Mouse (Mus musculus): Measurements from ENCODE around the gene Olfr116. TPM values are rescaled to one million over a fixed set of nuclear protein-coding genes. Genes with fewer than 3 reads are reported as not detected.

Gene Olfr116
- polyA plus RNA-seq (2015; fragmentation: Nextera tagmentation; extraction: Ambion mirVana) = not detected in 2 replicates

DNA sequence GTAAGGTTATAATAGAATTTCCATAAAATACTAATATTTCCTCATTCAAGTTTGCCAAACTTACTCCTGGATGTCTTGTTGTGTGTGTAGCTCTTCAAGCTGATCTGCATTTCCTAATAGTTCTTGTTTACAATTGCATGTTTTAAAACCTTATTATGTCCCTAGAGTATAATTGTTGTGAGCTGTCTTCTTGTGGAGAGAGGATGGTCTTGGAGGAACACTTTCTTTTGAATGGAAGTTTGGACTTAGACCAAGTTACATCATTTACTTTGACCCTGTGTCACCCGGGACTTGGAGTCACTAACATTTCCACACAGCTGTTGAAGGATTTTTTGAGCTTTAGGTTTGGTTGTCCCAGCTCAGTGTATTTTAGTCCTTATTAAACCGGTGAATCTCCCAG is at the start of gene Olfr116, which contains the start of gene Olfr115:
TSS of gene Olfr116 (minus strand) at position 191 of the 400 bp plus-strand sequence.
TSS of gene Olfr115 (minus strand) at position 101 of the 400 bp plus-strand sequence.
- WGBS (ENCODE audit: insufficient replicate concordance) = 59% methylated on average over 2 of the region's 2 CpGs
- Histone ChIP-seq H3K4me3 (replicated peaks) (no peak within 1 kb of the TSS), H3K27me3 (no peaks in the 10 kb centered on the region), H3K4me2 (no peak within 1 kb of the TSS), H3K36me3 (no peaks in the 10 kb centered on the region), H3K9me3 (replicated peaks) (peaks cover 3% of the 10 kb centered on the region; the same call in 1 of the 2 replicates), H3K27ac (no peak within 1 kb of the TSS), H3K9ac (no peak within 1 kb of the TSS), H3K4me1 (replicated peaks) (no peaks in the 10 kb centered on the region)
- DNase-seq (no peak), ATAC-seq (ENCODE audit: low read depth) (no peak)

DNA sequence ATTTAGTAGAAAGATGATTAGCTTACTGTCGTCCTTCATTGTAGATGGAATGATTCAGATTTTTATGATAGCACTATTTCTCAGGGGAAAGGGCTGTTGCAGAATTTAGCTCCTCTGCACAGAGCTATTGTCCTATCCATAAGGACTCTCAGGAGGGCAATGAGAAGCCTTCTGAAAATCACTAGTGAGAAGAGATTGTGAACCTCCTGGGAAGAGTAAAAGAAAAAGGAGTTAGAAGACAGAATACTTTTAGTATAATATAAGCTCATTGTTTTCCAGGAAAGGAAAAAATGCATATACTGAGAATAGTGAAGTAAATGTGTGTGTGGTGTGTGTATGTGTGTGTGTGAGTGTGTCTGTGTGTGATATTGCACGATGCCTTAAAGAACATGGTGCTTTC is 39.7 kb upstream of the Olfr116 start, which contains the start of gene Olfr118:
TSS of gene Olfr118 (plus strand) at position 301 of the 400 bp plus-strand sequence.
- H3K36me3 ChIP-seq = no peaks in the 10 kb centered on the region
- DNase-seq = no peak
- no peak within 1 kb of the TSS for H3K9ac ChIP-seq
- H3K4me3 ChIP-seq (replicated peaks) = no peak within 1 kb of the TSS
- no peak within 1 kb of the TSS for H3K27ac ChIP-seq
- H3K4me2 ChIP-seq = no peak within 1 kb of the TSS
- no peak for ATAC-seq (ENCODE audit: low read depth)
- H3K27me3 ChIP-seq = no peaks in the 10 kb centered on the region
- H3K9me3 ChIP-seq (replicated peaks) = no peaks in the 10 kb centered on the region
- WGBS (ENCODE audit: insufficient replicate concordance) = 41% methylated on average over 2 of the region's 2 CpGs
- H3K4me1 ChIP-seq (replicated peaks) = no peaks in the 10 kb centered on the region

DNA sequence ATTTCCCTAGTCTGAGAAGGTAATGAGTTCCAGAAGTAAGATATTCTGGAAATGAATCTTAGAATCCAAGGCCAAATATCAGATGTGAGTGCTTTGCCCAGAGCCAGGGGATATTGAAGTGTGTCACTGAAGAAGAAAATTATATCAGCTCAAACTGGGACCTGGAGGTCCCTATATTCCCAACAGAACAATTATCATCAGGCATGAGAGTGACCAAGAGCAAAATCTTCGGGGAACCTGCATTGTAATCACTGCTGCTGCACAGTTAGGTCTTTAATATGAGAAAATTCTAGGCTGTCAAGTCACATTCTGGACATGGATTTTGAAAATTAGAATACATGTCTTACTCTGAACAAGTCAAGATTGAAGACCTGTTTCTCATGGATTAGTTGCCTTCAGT is 36.7 kb upstream of the Olfr116 start, which contains the start of gene Olfr117:
TSS of gene Olfr117 (minus strand) at position 101 of the 400 bp plus-strand sequence.
- no peak within 1 kb of the TSS for H3K4me2 ChIP-seq
- no peak within 1 kb of the TSS for H3K4me3 ChIP-seq (replicated peaks)
- DNase-seq (no peak), ATAC-seq (ENCODE audit: low read depth) (no peak)
- H3K9me3 ChIP-seq (replicated peaks) = no peaks in the 10 kb centered on the region
- H3K27me3 ChIP-seq = no peaks in the 10 kb centered on the region
- WGBS (ENCODE audit: insufficient replicate concordance) = 37% methylated on average over 1 of the region's 1 CpGs
- H3K27ac ChIP-seq = no peak within 1 kb of the TSS
- H3K9ac ChIP-seq = no peak within 1 kb of the TSS
- no peaks in the 10 kb centered on the region for H3K36me3 ChIP-seq
- H3K4me1 ChIP-seq (replicated peaks) = no peaks in the 10 kb centered on the region

DNA sequence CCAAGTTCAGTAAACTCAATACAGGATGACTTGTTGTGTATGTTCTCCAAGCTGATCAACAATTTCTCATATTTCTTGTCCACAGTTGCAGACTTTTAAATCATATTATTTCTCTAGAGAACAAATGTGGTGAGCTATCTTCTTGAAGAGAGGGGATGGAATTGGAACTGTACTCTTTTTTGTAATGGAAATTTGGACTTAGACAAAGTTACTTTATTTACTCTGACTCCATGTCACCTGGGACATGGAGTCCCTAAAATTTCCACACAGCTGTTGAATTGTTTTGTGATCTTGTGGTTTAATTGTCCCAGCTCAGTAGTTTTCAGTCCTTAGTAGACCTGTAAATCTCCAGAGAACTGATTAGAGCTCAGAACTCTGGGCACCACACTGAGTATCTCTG is 34.4 kb downstream of the Olfr116 start, which contains the start of gene Olfr114:
TSS of gene Olfr114 (minus strand) at position 101 of the 400 bp plus-strand sequence.
- Histone ChIP-seq H3K4me1 (replicated peaks) (no peaks in the 10 kb centered on the region), H3K27ac (no peak within 1 kb of the TSS), H3K4me2 (no peak within 1 kb of the TSS), H3K9ac (no peak within 1 kb of the TSS), H3K4me3 (replicated peaks) (no peak within 1 kb of the TSS), H3K9me3 (replicated peaks) (no peaks in the 10 kb centered on the region), H3K36me3 (no peaks in the 10 kb centered on the region), H3K27me3 (no peaks in the 10 kb centered on the region)
- DNase-seq = no peak
- ATAC-seq (ENCODE audit: low read depth) = no peak

DNA sequence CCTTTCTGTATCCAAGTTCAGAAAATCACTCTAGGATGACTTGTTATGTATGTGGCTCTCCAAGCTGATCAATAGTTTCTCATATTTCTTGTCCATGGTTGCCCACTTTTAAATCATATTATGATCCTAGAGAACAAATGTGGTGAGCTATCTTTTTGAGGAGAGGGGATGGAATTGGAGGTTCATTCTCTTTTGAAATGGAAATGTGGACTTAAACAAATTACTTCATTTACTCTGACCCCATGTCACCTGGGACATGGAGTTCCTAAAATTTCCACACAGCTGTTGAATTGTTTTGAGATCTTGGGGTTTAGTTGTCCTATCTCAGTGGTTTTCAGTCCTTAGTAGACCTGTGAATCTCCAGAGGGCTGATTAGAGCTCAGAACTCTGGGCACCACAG is 49.4 kb downstream of the Olfr116 start, which contains the start of gene Olfr113:
TSS of gene Olfr113 (minus strand) at position 101 of the 400 bp plus-strand sequence.
- H3K4me2 ChIP-seq = no peak within 1 kb of the TSS
- ATAC-seq (ENCODE audit: low read depth) (no peak), DNase-seq (no peak)
- no peak within 1 kb of the TSS for H3K27ac ChIP-seq
- H3K36me3 ChIP-seq = no peaks in the 10 kb centered on the region
- H3K4me1 ChIP-seq (replicated peaks) = no peaks in the 10 kb centered on the region
- H3K9me3 ChIP-seq (replicated peaks) = no peaks in the 10 kb centered on the region; the same call in 1 of the 2 replicates
- H3K4me3 ChIP-seq (replicated peaks) = no peak within 1 kb of the TSS
- no peak within 1 kb of the TSS for H3K9ac ChIP-seq
- H3K27me3 ChIP-seq = no peaks in the 10 kb centered on the region

Other genes with a start within 250 kb of the Olfr116 start
- not detected in 2 replicates for gene Olfr105-ps, start 248.2 kb downstream of the Olfr116 start, polyA plus RNA-seq (2015; fragmentation: Nextera tagmentation; extraction: Ambion mirVana)
- gene Olfr106-ps, start 236.8 kb downstream of the Olfr116 start, polyA plus RNA-seq (2015; fragmentation: Nextera tagmentation; extraction: Ambion mirVana) = not detected in 2 replicates
- gene Olfr107, start 228.0 kb downstream of the Olfr116 start, polyA plus RNA-seq (2015; fragmentation: Nextera tagmentation; extraction: Ambion mirVana) = not detected in 2 replicates
- not detected in 2 replicates for gene Olfr108, start 181.7 kb downstream of the Olfr116 start, polyA plus RNA-seq (2015; fragmentation: Nextera tagmentation; extraction: Ambion mirVana)
- gene Olfr109, start 168.3 kb downstream of the Olfr116 start, polyA plus RNA-seq (2015; fragmentation: Nextera tagmentation; extraction: Ambion mirVana) = not detected in 2 replicates
- gene H2-M2, start 143.6 kb downstream of the Olfr116 start, polyA plus RNA-seq (2015; fragmentation: Nextera tagmentation; extraction: Ambion mirVana) = not detected in 2 replicates
- gene Olfr110, start 134.7 kb downstream of the Olfr116 start, polyA plus RNA-seq (2015; fragmentation: Nextera tagmentation; extraction: Ambion mirVana) = not detected in 2 replicates
- gene Olfr111, start 119.2 kb downstream of the Olfr116 start, polyA plus RNA-seq (2015; fragmentation: Nextera tagmentation; extraction: Ambion mirVana) = not detected in 2 replicates
- not detected in 2 replicates for gene Olfr112, start 57.7 kb downstream of the Olfr116 start, polyA plus RNA-seq (2015; fragmentation: Nextera tagmentation; extraction: Ambion mirVana)
- not detected in 2 replicates for gene Olfr113, start 49.5 kb downstream of the Olfr116 start, polyA plus RNA-seq (2015; fragmentation: Nextera tagmentation; extraction: Ambion mirVana)
- gene Olfr114, start 34.5 kb downstream of the Olfr116 start, polyA plus RNA-seq (2015; fragmentation: Nextera tagmentation; extraction: Ambion mirVana) = not detected in 2 replicates
- gene Olfr115, start 90 bp downstream of the Olfr116 start, polyA plus RNA-seq (2015; fragmentation: Nextera tagmentation; extraction: Ambion mirVana) = not detected in 2 replicates
- not detected in 2 replicates for gene Olfr117, start 36.6 kb upstream of the Olfr116 start, polyA plus RNA-seq (2015; fragmentation: Nextera tagmentation; extraction: Ambion mirVana)
- not detected in 2 replicates for gene Olfr118, start 39.8 kb upstream of the Olfr116 start, polyA plus RNA-seq (2015; fragmentation: Nextera tagmentation; extraction: Ambion mirVana)
- gene Olfr119, start 69.4 kb upstream of the Olfr116 start, polyA plus RNA-seq (2015; fragmentation: Nextera tagmentation; extraction: Ambion mirVana) = not detected in 2 replicates
- gene Olfr120, start 94.6 kb upstream of the Olfr116 start, polyA plus RNA-seq (2015; fragmentation: Nextera tagmentation; extraction: Ambion mirVana) = not detected in 2 replicates
- gene Olfr121, start 121.7 kb upstream of the Olfr116 start, polyA plus RNA-seq (2015; fragmentation: Nextera tagmentation; extraction: Ambion mirVana) = not detected in 2 replicates
- not detected in 2 replicates for gene Olfr122, start 141.4 kb upstream of the Olfr116 start, polyA plus RNA-seq (2015; fragmentation: Nextera tagmentation; extraction: Ambion mirVana)
- gene Olfr123, start 166.3 kb upstream of the Olfr116 start, polyA plus RNA-seq (2015; fragmentation: Nextera tagmentation; extraction: Ambion mirVana) = not detected in 2 replicates
- not detected in 2 replicates for gene Olfr124, start 172.7 kb upstream of the Olfr116 start, polyA plus RNA-seq (2015; fragmentation: Nextera tagmentation; extraction: Ambion mirVana)
- gene Olfr125, start 205.8 kb upstream of the Olfr116 start, polyA plus RNA-seq (2015; fragmentation: Nextera tagmentation; extraction: Ambion mirVana) = not detected in 2 replicates
- gene Olfr126, start 220.3 kb upstream of the Olfr116 start, polyA plus RNA-seq (2015; fragmentation: Nextera tagmentation; extraction: Ambion mirVana) = not detected in 2 replicates